Mouse (Mus musculus) neural tube, embryonic 14.5 days (tissue): ENCODE data around the gene Tmem125. TPM values are rescaled to one million over a fixed set of nuclear protein-coding genes. Genes with fewer than 3 reads are reported as not detected.
"Not testable (repeated sequence)": the region's sequence is repeated elsewhere in the genome, so short reads cannot be mapped to it uniquely, and the experiment has no call there.

Experiments
- ATAC-seq: fragments of 200-750 bp; cut with Nextera tagmentation; 2 replicates; pipeline ENCODE4 v1.8.0; 2017; ENCODE audit warnings: low read depth, mild to moderate bottlenecking, moderate TSS enrichment, moderate library complexity
- H3K27ac ChIP-seq: fragments of 300-500 bp; sonication (generic); 2 replicates; pipeline ENCODE4 v1.5.1; 2014; ENCODE audit warnings: low read depth, mild to moderate bottlenecking, control low read depth, low read length, moderate library complexity, mixed read lengths
- H3K27me3 ChIP-seq: fragments of 300-500 bp; sonication (generic); 2 replicates; pipeline ENCODE4 v1.6.1; 2014; ENCODE audit warnings: low read length; ENCODE audit not compliant: control insufficient read depth, insufficient read depth
- H3K36me3 ChIP-seq: fragments of 300-500 bp; sonication (generic); 2 replicates; pipeline ENCODE4 v1.6.1; 2014; ENCODE audit warnings: low read length, mixed read lengths; ENCODE audit not compliant: control insufficient read depth, insufficient read depth
- H3K4me1 ChIP-seq: fragments of 300-500 bp; sonication (generic); 2 replicates; pipeline ENCODE4 v1.6.1; 2014; ENCODE audit warnings: low read length; ENCODE audit not compliant: control insufficient read depth, insufficient read depth
- H3K4me2 ChIP-seq: fragments of 300-500 bp; sonication (generic); 2 replicates; pipeline ENCODE4 v1.6.1; 2014; ENCODE audit warnings: mild to moderate bottlenecking, low read depth, low read length, control low read depth
- H3K4me3 ChIP-seq: fragments of 300-500 bp; sonication (generic); 2 replicates; pipeline ENCODE4 v1.5.1; 2014; ENCODE audit warnings: low read depth, low read length, control low read depth, mixed read lengths
- H3K9ac ChIP-seq: fragments of 300-500 bp; sonication (generic); replicated peaks from 2 replicates; pipeline ENCODE4 v1.6.1; 2014; ENCODE audit warnings: low read depth, mild to moderate bottlenecking, control low read depth, low read length, mixed read lengths
- H3K9me3 ChIP-seq: fragments of 300-500 bp; sonication (generic); 2 replicates; pipeline ENCODE4 v1.6.1; 2016; ENCODE audit warnings: low read length; ENCODE audit not compliant: control insufficient read depth
- WGBS: fragments of 180-500 bp; shearing (Covaris S2); extraction: QIAGEN DNeasy Blood & Tissue Kit; methylation state at CpG from one replicate; pipeline ENCODE4 v1.1.7; 2014; 5-methylcytosine and 5-hydroxymethylcytosine counted together
- polyA plus RNA-seq: library from polyadenylated mRNA; unstranded; fragments of >200 nt; fragmentation: Nextera tagmentation; extraction: Ambion mirVana; gene quantifications from 2 replicates; pipeline ENCODE4 v1.2.1, GENCODE M21; 2014

Gene Tmem125
- polyA plus RNA-seq, 1 experiment from 2014 or later, result not detected

DNA sequence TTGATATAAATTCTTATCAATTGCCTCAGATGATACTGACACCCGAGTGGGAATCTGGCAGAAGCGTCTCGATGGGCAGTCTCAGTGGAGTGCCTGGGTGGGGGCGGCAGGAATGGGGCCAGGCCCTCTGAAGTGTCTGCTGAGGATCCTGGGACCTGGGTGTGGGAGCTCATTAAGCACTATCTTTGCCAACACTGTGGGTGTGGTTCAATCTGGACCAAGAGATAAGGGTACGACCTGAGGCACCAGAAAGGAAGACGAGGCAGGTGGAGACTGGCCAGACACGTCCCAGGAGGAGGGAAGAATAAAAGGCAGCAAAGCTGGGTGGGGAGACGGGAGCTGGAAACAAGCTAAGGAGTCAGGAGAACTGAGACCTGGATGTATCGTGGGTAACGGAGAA is 24.9 kb upstream of the Tmem125 start:
- Histone ChIP-seq H3K9ac (no peak overlapping the region), H3K36me3 (no peaks in the 10 kb centered on the region), H3K27ac (no peak overlapping the region), H3K27me3 (no peaks in the 10 kb centered on the region), H3K4me2 (no peak overlapping the region), H3K9me3 (no peaks in the 10 kb centered on the region), H3K4me1 (no peaks in the 10 kb centered on the region), H3K4me3 (no peak overlapping the region)
- no peak for ATAC-seq
- WGBS, result 72% methylated on average over 10 of the region's 10 CpGs

DNA sequence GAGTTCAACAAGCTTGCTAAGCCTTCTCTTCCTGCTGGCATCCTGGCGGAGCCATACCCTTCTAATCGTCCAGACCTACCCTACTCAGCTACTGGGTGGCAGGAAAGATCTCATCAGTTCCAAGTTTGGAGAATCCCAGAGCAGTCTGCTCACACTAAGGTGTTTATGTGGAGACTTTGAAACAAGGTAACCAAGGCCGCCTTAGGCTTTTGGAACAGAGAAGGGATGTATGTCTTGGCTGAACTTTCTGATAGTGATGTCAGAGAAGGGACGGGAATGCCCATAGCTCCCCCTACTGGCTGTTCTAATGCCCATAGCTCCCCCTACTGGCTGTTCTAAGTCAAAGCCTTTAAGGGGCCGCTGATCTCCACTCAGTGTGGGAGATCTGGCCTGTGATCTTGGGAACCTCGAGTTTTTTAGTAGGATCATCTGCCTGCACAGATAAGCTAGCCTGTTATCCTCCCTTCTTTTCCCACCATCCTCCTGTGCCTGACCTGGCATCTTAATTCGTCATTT is 22.4 kb upstream of the Tmem125 start:
- H3K27ac ChIP-seq, result no peak overlapping the region
- H3K9ac ChIP-seq, result no peak overlapping the region
- no peak for ATAC-seq
- WGBS, result 40% methylated on average over 7 of the region's 7 CpGs
- H3K9me3 ChIP-seq, result no peaks in the 10 kb centered on the region
- H3K36me3 ChIP-seq, result no peaks in the 10 kb centered on the region
- no peak overlapping the region for H3K4me3 ChIP-seq
- no peak overlapping the region for H3K4me2 ChIP-seq
- no peaks in the 10 kb centered on the region for H3K27me3 ChIP-seq
- no peaks in the 10 kb centered on the region for H3K4me1 ChIP-seq

- ATAC-seq, result no peak
- no peak overlapping the region for H3K4me3 ChIP-seq
- H3K4me1 ChIP-seq, result no peaks in the 10 kb centered on the region
- 72% methylated on average over 3 of the region's 3 CpGs for WGBS
- H3K36me3 ChIP-seq, result no peaks in the 10 kb centered on the region
- H3K9me3 ChIP-seq, result no peaks in the 10 kb centered on the region
- no peak overlapping the region for H3K27ac ChIP-seq
- no peak overlapping the region for H3K9ac ChIP-seq
- H3K4me2 ChIP-seq, result no peak overlapping the region
- no peaks in the 10 kb centered on the region for H3K27me3 ChIP-seq
Measured at GRCm38 (mm10) chr4:118564926-118565279, 21.1 kb upstream of the Tmem125 start.

GRCm38 (mm10) chr4:118564062-118564925 is 20.4 kb upstream of the Tmem125 start:
- H3K27ac ChIP-seq, result no peak overlapping the region
- H3K9ac ChIP-seq, result no peak overlapping the region
- no peaks in the 10 kb centered on the region for H3K36me3 ChIP-seq
- no peak for ATAC-seq
- H3K9me3 ChIP-seq, result no peaks in the 10 kb centered on the region
- no peaks in the 10 kb centered on the region for H3K27me3 ChIP-seq
- H3K4me3 ChIP-seq, result no peak overlapping the region
- WGBS, result 85% methylated on average over 13 of the region's 13 CpGs
- no peak overlapping the region for H3K4me2 ChIP-seq
- H3K4me1 ChIP-seq, result no peaks in the 10 kb centered on the region

DNA sequence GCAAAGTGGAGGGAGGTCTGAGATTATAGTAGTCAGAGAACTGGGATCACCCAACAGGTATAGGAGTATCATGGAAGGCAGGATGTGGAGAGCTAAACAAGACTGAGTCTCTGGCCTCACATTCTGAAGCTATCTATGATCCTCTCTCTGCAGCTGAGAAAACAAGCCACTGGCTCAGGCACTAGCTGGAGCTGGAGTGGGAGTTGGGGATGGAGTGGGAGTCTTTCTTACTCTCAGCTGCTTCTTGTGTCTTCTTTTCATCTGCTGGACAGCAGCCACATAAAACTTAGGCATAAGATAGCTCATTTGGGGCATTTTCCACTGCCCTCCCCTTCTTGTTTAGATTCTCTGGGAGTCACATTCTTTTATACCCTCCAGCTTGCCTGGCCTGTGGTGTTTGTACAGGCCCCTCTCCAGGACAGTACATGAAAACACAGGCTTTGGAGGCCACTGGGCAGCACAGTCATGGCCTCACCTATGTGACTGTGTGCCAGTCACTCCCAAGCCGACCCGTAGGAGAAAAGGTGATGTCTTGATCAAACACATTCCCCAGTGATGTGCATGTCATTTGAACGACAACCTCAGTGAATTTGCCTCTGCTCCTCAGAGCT is 9.3 kb upstream of the Tmem125 start:
- Histone ChIP-seq H3K27me3 (no peaks in the 10 kb centered on the region), H3K27ac (no peak overlapping the region), H3K9me3 (no peaks in the 10 kb centered on the region), H3K36me3 (no peaks in the 10 kb centered on the region), H3K4me1 (no peaks in the 10 kb centered on the region), H3K4me2 (no peak overlapping the region), H3K4me3 (no peak overlapping the region), H3K9ac (no peak overlapping the region)
- 84% methylated on average over 3 of the region's 3 CpGs for WGBS
- ATAC-seq, result no peak

DNA sequence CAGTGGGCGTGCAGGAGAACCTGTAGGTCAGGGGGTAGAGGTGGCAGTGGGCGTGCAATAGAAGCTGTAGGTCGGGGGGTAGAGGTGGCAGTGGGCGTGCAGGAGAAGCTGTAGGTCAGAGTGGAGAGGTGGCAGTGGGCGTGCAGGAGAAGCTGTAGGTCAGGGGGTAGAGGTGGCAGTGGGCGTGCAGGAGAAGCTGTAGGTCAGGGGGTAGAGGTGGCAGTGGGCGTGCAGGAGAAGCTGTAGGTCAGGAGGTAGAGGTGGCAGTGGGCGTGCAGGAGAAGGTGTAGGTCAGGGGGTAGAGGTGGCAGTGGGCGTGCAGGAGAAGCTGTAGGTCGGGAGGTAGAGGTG is 4.3 kb upstream of the Tmem125 start:
- H3K36me3 ChIP-seq, H3K4me1 ChIP-seq, H3K27ac ChIP-seq, H3K9ac ChIP-seq, H3K27me3 ChIP-seq, H3K4me3 ChIP-seq, ATAC-seq, H3K9me3 ChIP-seq, H3K4me2 ChIP-seq: not testable (repeated sequence)
- WGBS, result 88% methylated on average over 10 of the region's 10 CpGs

GRCm38 (mm10) chr4:118547424-118548129 is 3.7 kb upstream of the Tmem125 start:
- not testable (repeated sequence) for H3K9me3 ChIP-seq, H3K27me3 ChIP-seq, H3K9ac ChIP-seq, H3K4me1 ChIP-seq, H3K36me3 ChIP-seq, H3K4me3 ChIP-seq, ATAC-seq, H3K4me2 ChIP-seq, H3K27ac ChIP-seq
- 91% methylated on average over 22 of the region's 23 CpGs for WGBS

GRCm38 (mm10) chr4:118544441-118545127 is 740 bp upstream of the Tmem125 start:
- no peaks in the 10 kb centered on the region for H3K9me3 ChIP-seq
- no peak overlapping the region for H3K27ac ChIP-seq
- no peak overlapping the region for H3K4me2 ChIP-seq
- no peak overlapping the region for H3K4me3 ChIP-seq
- no peak for ATAC-seq
- H3K27me3 ChIP-seq, result no peaks in the 10 kb centered on the region
- H3K4me1 ChIP-seq, result peaks cover 8% of the 10 kb centered on the region; the same call in 1 of the 2 replicates
- no peaks in the 10 kb centered on the region for H3K36me3 ChIP-seq
- H3K9ac ChIP-seq, result no peak overlapping the region
- 81% methylated on average over 14 of the region's 14 CpGs for WGBS
